Mouse (Mus musculus) retina, embryonic 14.5 days (tissue): ENCODE data around the gene Slc9a9.
A peak's percentile ranks its signal among the peaks of the same experiment; 100 is the strongest.

ENCODE experiments used
- DNase-seq: peaks from one replicate; pipeline ENCODE4 v3.0.0-alpha.2; 2015; ENCODE audit warnings: low spot score

Gene Slc9a9

GRCm38 (mm10) chr9:94685640-94686039, 15.9 kb downstream of the Slc9a9 start:
- no peak for DNase-seq

- DNase-seq = no peak
These were observed 16.7 kb downstream of the Slc9a9 start for GRCm38 (mm10) chr9:94686380-94686779.

GRCm38 (mm10) chr9:94687203-94687859, 17.6 kb downstream of the Slc9a9 start:
- no peak for DNase-seq

- DNase-seq = no peak
These were observed 21.8 kb downstream of the Slc9a9 start for GRCm38 (mm10) chr9:94691311-94692087.

GRCm38 (mm10) chr9:94692122-94692521, 22.4 kb downstream of the Slc9a9 start:
- no peak for DNase-seq

- DNase-seq = no peak
These were observed 24.5 kb downstream of the Slc9a9 start for GRCm38 (mm10) chr9:94694243-94694642.

- DNase-seq = no peak
These were observed 25.3 kb downstream of the Slc9a9 start for GRCm38 (mm10) chr9:94694983-94695382.

GRCm38 (mm10) chr9:94696539-94697079, 26.9 kb downstream of the Slc9a9 start:
- no peak for DNase-seq

GRCm38 (mm10) chr9:94698175-94698574, 28.5 kb downstream of the Slc9a9 start:
- DNase-seq = no peak

GRCm38 (mm10) chr9:94700549-94700948, 30.8 kb downstream of the Slc9a9 start:
- peak; percentile 58 for DNase-seq

- no peak for DNase-seq
These were observed 31.6 kb downstream of the Slc9a9 start for GRCm38 (mm10) chr9:94701193-94701869.

- DNase-seq = peak; percentile 21
These were observed 32.4 kb downstream of the Slc9a9 start for GRCm38 (mm10) chr9:94701965-94702634.

- no peak for DNase-seq
These were observed 35.5 kb downstream of the Slc9a9 start for GRCm38 (mm10) chr9:94704986-94705757.

- no peak for DNase-seq
These were observed 36.0 kb downstream of the Slc9a9 start for GRCm38 (mm10) chr9:94705758-94706026.

- no peak for DNase-seq
These were observed 42.4 kb downstream of the Slc9a9 start for GRCm38 (mm10) chr9:94712084-94712483.

- no peak for DNase-seq
These were observed 47.0 kb downstream of the Slc9a9 start for GRCm38 (mm10) chr9:94716695-94717094.

- DNase-seq = peak; percentile 24
These were observed 53.9 kb downstream of the Slc9a9 start for GRCm38 (mm10) chr9:94723631-94724030.

GRCm38 (mm10) chr9:94725121-94725520, 55.4 kb downstream of the Slc9a9 start:
- DNase-seq = no peak

- DNase-seq = peak; percentile 77
These were observed 57.7 kb downstream of the Slc9a9 start for GRCm38 (mm10) chr9:94727457-94727856.

GRCm38 (mm10) chr9:94730396-94730795, 60.7 kb downstream of the Slc9a9 start:
- DNase-seq = no peak

- no peak for DNase-seq
These were observed 62.4 kb downstream of the Slc9a9 start for GRCm38 (mm10) chr9:94732136-94732535.
